Mouse (Mus musculus) cerebral cortex, adult 2 months (tissue): Measurements from ENCODE around the gene Adam15.

ENCODE experiments used
- WGBS: fragments of 180-500 bp; shearing (Covaris S2); methylation state at CpG from one replicate; pipeline ENCODE4 v1.1.7; 2018; 5-methylcytosine and 5-hydroxymethylcytosine counted together

The Adam15 gene

GRCm38 (mm10) chr3:89298908-89299307 is 50.9 kb downstream of the Adam15 start:
- WGBS, result 90% methylated on average over 6 of the region's 6 CpGs

- 53% methylated on average over 11 of the region's 11 CpGs for WGBS
Measured at GRCm38 (mm10) chr3:89296761-89297396, 52.9 kb downstream of the Adam15 start.

- 53% methylated on average over 8 of the region's 8 CpGs for WGBS
Measured at GRCm38 (mm10) chr3:89295685-89296230, 54.0 kb downstream of the Adam15 start.

- 90% methylated on average over 5 of the region's 5 CpGs for WGBS
Measured at GRCm38 (mm10) chr3:89294195-89294594, 55.6 kb downstream of the Adam15 start.

GRCm38 (mm10) chr3:89293247-89293918 is 56.4 kb downstream of the Adam15 start:
- 90% methylated on average over 11 of the region's 11 CpGs for WGBS

- WGBS, result 83% methylated on average over 5 of the region's 5 CpGs
Measured at GRCm38 (mm10) chr3:89292303-89292702, 57.5 kb downstream of the Adam15 start.

- WGBS, result 84% methylated on average over 10 of the region's 10 CpGs
Measured at GRCm38 (mm10) chr3:89291874-89292273, 57.9 kb downstream of the Adam15 start.
